Mouse (Mus musculus): ENCODE data around the gene Slc5a5. TPM values are rescaled to one million over a fixed set of nuclear protein-coding genes. Genes with fewer than 3 reads are reported as not detected.
A peak's percentile ranks its signal among the peaks of the same experiment; 100 is the strongest.
"Not testable (repeated sequence)": the region's sequence is repeated elsewhere in the genome, so short reads cannot be mapped to it uniquely, and the experiment has no call there.

Slc5a5 gene
- total RNA-seq, 2 experiments from 2014 or later = 6.9 to 10.5 TPM

DNA sequence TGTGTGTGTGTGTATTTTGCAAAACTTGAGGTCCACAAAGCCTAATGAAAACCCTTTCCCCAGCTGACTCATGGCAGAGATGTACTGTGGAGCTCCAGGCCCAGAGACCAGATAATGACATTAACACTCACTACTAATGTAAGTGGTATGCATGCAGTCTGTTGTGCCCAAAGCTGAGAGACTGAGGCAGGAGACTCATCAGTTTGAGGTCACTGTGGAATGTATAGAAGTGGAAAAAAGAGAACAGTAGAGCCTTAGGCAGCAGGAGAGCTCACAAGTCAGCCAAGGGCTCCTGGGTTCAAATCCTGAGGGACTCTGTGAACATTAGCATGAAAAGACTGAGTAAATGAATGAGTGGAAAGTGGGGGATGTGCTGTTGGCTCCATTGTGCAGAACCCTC is 11.0 kb upstream of the Slc5a5 start:
- no peak for DNase-seq (ENCODE audit: extremely low spot score in 1 of 2, low spot score in 1 of 2)

DNA sequence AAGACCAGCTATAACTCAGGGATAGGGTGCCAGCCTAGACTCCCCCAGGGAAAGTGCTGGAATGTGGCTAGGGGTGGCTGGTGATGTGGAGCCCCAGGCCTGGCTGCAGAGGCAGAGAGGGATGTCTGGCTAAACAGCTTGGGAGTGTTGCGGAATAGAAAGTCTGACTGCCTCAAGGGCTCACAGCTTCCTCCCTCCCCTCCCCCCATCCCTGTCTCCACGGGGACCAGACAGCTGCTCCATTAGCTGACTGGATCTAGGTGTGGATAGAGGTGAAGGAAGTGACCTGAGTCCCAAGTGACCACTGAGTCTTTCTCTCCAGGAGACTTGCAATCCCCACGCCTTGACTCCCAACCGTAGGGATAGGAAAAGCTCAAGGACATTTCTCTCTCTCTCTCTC is 10.6 kb upstream of the Slc5a5 start:
- no peak for DNase-seq (ENCODE audit: extremely low spot score in 1 of 2, low spot score in 1 of 2)

DNA sequence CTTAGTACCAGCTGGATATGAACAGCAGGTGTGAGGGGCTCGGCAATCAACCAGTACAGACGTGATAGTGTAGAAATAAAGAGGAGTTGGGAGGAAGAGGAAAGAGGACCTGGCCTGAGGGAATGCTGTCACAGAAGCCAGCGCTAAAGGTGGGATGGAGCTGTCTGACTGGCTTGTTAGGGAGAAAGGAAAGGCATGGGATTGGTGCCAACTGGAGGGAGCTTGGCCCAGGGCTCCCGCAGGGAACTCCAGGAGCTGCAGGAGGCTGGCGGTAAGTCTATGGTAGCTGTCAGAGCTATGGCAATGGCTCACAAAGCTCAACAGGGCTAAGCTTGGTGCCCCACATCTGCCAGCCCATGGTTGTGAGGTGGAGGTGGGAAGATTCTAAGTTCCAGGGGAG is 9.7 kb upstream of the Slc5a5 start:
- DNase-seq (ENCODE audit: extremely low spot score in 1 of 2, low spot score in 1 of 2) = no peak

DNA sequence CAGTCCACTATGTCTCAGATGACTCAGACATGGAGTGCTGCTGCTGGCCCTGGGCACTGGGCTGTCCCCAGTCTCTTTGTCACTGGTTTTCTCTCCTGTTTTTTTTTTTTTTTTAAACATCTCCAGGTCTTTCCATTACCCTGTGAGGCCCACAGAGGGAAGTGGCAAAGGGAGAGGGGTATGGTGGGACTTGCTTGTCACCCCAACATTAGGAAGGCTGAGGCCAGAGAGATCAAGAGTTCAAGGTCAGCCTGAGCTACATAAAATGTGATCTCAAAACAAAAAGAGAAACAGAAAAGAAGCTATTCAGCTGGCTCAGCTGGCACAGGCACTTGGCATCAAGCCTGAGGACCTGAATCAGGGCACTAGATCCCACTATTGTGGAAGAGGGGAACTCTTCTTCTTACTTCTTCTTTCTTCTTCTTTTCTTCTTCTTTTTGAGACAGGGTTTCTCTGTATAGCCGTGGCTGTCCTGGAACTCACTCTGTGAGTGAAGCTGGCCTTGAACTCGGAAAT is 8.4 kb upstream of the Slc5a5 start:
- DNase-seq (ENCODE audit: extremely low spot score in 1 of 2, low spot score in 1 of 2) = no peak

DNA sequence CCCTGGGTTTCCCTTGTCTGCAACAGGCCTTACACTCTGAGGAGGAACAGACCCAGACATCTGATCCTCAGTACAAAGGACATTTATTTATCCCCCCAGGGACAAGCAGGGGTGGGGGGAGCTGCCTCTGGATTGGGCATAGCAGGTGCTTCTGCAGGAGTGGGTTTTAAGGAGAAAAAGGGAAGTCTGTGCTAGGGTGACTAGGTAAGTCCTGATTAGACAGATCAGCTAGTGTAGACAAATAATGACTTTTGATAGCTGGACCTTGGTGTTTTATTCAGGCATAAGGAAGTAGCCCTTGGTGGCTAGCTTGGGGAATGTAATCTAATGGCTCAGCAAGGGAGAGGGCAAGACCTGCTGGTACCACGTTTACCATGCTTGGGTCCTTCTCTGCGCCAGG is 6.7 kb upstream of the Slc5a5 start:
- no peak for DNase-seq (ENCODE audit: extremely low spot score in 1 of 2, low spot score in 1 of 2)

DNA sequence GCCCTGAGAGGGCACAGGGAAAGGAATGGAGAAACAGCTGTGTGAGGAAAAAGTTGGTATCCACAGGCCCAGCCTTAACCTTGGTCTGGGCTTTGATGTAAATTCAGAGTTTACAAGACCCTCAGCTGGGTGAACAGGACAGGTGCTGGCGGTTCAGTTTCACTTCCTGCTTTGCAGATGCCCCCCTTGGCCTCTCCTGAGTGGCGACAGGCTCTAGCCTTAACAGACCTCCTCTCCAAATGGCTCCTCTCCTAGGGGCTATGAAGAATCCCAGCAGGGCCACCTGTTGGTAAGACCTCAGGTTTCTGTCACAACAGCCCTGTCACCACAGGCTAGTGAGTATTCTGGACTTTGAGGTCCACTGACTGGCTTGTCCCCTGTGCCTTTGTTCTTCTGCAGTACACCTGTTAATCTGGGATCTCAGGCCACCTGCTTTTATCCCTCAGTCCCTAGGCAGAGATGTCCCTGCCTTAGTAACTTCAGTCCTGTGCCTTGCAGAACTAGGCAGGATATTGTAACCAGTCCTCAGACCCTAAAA is 6.2 kb upstream of the Slc5a5 start:
- DNase-seq (ENCODE audit: extremely low spot score in 1 of 2, low spot score in 1 of 2) = no peak

DNA sequence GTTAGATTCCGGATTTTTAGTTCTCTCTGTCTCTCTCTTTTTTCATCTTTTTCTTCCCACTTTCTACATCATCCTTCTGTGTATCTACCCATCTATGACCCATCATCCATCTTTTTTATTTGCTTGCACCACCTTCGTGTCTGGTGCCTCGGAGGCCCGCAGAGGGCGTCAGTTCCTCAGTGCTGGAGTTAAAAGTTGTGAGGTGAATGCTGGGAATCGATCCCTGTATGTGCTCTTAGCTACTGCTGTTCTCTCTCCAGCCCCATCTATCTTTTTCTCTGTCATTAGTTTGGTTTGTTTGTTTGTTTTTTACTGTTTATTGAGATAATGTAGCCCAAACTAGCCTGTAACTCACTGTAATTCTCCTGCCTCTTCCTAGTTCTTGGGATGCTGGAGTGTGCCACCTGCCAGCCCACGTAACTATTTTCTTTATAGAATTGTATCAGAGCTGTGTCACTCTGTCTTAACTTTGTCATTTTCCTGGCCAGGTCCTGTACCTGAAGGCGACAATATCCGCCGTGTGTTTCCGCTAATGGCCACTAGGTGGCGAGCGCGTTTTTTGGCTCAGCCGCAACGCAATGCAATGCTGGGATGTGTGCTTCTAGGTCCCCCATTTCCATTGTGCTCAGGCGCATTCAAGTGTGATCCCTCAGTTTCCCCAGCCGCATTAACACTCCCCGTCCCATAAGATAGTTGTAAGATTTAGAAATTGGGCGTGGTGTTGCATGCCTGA is 5.3 kb upstream of the Slc5a5 start:
- peak; percentile 80 to 92 for DNase-seq (ENCODE audit: extremely low spot score in 1 of 2, low spot score in 1 of 2)

DNA sequence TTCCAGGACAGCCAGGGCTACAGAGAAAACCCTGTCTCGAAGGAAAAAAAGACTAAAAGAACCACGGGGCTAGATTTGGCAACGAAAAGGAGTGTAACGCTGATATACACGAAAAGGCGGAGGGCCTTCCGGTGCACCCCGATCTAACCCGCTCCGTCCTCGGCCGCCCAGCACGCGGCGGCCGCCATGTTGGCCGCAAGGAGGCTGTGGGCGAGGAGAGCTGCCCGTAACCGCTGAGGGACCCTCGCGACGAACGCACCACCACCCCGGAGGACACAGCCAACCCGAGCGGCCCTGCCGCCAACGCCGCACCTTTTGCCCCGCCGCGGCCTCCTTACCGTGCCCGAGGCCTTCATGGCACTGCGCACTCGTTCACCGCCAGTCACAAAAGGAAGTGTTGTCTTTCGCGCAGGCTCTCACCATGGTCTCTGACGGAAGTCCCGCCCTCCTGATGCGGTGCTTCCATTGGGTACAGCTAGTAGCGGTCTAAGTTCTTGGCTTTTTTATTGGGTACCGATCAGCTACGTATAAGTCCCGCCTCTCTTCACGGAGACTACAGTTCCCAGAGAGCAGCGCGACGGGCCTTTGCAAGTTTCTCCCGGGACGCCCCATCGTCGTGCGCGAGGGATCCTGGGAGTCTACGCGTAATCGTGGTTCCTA is 4.6 kb upstream of the Slc5a5 start, which contains the start of gene Rpl18a:
Gene Rpl18a, minus strand, starts transcription at position 392 of the 660 bp plus-strand sequence.
- peak; percentile 78 to 81 for DNase-seq (ENCODE audit: extremely low spot score in 1 of 2, low spot score in 1 of 2)

DNA sequence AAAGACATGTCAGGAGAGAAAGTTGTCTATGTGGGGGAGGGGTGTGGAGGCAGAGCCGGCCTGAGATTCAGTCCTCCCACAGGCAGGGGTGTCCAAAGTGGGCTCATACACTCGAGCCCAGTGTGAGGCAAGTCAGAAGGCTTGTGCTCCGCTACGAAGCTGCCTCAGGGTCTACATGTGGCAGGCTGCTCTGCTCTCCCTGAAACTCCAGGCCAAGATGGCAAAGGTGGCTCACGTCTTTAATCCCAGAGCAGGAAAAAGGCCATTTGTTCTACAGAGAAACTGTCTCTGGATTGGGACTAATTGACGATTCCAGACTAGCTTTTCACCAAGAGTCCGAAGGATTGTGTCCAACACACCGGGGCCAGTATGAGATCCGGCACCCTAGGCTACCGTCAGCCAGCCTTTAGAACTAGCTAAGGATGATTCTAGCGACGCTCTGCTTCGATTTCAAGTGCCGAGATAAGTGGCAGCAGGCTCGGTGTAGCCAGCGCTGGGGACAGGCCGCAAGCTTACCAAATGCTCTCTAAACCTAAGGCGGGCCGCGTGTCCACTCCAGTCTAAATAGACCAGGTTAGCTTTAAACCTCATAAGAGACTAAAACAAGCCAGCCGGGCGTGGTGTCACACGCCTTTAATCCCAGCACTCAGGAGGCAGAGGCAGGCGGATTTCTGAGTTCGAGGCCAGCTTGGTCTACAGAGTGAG is 3.9 kb upstream of the Slc5a5 start:
- no peak for DNase-seq (ENCODE audit: extremely low spot score in 1 of 2, low spot score in 1 of 2)

DNA sequence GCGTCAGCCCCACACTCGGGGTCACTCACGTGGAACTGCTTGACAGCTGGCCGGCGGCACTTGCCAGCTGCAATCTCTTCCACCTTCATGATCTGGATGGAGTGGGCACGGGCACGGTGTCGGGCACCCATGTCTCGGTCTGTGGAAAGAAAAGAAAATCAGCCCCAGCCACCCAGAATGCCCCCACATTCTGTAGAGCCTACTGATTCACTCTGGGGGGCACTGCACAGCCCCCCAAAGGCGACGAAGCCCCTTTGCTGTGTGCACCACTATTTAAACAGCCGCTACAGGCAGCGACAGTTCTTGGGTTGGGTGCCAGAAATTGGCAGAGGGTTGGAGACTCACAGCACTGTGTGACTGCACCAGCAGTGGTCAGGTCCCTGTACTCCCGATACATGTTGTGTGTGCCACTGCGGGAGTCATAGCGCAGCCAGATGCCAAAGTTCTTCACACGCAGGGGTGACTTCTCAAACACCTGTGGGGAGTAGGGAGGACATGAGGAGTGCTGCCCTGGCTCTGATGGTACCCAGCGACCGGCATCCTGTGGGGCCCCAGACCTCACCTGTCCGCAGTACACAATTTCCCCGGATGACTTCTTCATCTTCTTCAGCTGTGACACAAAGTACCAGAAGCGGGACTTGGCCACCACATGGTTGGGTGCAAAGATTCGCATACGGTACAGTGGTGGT is 3.2 kb upstream of the Slc5a5 start:
- DNase-seq (ENCODE audit: extremely low spot score in 1 of 2, low spot score in 1 of 2) = not testable (repeated sequence)

DNA sequence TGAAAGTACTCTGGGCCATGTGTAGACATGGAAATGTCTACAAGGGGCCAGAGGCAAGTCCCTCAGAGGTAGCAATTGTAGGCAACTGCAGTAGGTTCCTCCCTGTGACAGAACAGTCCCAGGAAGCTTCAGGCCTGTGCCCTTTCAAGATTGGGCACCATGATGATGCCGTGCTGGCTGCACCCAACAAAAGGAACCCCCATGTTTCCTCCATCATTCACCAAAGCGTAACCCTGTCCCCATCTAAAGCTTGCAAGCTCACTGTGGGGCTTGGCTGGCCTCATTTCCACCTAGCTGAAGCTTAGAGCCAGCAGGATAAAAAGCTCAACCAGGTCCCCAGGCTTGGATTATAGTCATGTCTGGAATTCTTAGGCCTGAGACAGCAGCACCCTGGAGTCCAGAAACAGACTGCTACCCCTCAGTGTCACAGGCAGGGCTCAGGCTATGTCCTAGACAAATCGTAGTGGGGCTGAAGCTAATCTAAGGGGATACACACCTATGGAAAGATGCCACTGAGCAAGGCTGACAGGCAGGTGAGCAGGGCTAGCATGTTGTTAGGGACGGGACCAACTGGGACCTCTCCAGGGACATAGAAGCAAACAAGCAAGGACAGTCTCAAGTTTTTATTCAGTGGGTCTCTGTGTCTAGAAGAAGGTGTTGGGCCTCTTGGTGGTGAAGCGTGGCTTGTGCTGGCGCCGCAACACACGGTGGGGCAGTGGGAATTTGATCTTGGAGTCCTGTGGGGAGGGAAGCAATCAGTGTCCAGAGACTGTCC is 2.4 kb upstream of the Slc5a5 start:
- no peak for DNase-seq (ENCODE audit: extremely low spot score in 1 of 2, low spot score in 1 of 2)

DNA sequence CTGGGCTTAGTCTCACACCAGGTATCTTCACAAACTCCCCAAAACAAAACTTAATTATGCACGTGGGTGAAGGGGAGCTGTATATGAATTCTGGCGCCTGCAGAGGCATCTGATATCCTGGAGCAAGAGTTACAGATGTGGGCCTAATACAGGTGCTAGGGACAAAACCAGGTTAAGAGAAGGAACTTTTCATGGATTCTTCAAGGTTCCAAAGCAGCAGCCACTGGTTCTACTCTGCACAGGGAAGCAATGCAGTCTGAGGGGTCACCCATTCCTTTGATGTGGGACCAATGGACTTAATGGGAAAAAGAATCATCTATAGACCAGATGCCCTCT is 1.8 kb upstream of the Slc5a5 start:
- DNase-seq (ENCODE audit: extremely low spot score in 1 of 2, low spot score in 1 of 2) = no peak

DNA sequence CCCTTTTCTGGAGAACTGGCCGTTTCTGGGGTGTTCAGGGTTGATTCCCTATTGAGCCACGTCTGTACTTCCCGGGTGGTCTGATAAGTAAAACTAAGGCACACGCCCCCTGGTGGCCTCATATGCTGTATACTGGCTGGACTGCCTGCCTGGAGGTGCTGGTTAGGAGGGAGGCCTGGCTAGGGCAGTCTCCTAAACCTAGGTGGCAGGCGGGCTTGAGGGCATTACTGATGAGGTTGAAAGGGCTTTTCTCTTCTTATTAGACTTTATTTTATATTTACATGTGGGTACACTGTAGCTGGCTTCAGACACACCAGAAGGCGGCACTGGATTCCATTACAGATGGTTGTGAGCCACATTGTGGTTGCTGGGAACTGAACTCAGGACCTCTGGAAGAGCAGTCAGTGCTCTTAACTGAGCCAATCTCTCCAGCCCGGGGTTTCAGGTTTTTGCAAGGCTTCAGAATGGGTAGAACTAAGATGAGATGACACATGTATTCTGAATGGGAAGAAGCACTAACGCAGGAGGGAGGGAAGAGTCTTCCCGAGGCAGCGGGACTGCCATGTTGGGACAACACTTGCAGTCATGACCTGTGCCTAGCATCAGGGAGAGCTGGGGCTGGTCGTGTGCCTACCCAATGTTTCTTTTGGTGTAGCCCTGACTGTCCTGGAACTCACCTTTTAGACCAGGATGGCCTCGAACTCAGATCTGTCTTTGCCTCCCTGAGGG is 1.3 kb upstream of the Slc5a5 start:
- peak in 1 of 2 experiments; percentile 74 for DNase-seq (ENCODE audit: extremely low spot score in 1 of 2, low spot score in 1 of 2)

DNA sequence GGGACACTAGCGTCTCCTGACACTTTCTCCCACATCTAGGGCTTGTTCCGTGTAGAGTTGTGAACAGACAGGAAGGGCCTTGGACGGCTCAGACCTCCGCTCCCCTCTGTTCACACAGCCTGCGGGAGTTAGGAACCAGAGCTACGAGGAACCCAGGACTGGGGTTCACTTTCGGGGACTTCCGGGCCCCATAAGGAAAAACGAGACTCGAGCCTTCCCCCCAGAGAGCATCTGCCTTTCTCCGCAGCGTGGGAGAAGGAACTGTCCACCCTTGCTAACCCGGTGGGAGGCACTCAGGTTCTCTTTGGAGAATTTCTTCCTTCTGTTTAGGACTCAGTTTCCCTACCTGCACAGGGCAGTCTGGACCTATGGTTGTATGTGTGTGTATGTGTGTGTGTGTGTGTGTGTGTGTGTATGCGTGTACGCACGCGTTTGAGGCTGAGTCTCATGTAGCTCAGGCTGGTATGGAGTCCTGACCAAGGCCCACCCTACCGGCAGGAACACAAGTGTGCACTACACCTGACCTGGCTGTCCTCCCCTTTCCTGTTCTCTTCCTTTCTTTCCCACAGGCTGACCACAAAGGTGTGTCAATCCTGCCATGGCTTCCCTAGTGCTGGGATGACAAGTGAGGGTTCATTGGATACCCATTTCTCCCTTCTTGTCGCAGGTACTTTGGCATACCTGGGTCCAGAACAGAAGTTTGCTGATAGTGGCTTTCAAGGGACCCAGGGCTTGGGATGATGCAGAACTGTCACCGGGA is 519 bp upstream of the Slc5a5 start:
- DNase-seq (ENCODE audit: extremely low spot score in 1 of 2, low spot score in 1 of 2) = no peak

DNA sequence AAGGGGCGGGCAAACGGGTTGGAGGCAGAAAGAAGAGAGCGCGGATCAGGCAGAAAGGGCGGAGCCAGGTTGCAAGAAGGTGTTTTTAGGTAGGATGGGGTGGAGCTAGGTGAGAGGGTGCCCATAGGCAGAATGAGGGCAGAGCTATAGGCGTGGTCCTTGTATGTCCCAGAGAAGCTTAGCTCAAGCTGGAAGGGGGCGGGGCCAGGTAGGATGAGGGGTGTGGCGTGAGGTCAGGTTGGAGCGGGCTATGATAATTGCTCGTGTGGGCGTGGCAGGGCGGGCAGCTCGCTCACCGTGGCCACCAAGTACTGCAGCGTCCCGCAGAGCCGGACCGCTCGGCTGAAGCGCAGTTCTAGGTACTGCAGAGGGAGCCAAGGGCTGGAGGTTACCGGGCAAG is 1.2 kb downstream of the Slc5a5 start:
- DNase-seq (ENCODE audit: extremely low spot score in 1 of 2, low spot score in 1 of 2) = no peak

DNA sequence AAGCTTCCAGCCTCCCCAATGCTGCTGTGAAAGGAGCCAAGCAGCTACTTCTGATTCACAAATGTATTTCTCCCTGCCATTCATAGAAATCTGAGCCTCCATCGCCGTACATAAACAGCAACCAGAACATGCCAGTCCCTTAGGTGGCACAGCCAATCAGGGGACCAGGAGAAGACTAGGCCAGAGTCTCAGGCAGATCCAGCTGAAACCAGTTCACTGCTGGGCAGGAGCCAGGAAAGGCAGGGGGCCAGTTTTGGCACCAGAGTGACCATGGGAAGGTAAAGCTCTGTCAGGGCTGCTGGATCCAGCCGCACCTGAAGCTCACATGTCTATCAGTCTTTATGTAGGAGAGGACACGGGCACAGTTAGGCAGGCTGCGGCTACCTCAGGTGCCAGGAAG is 1.9 kb downstream of the Slc5a5 start:
- no peak for DNase-seq (ENCODE audit: extremely low spot score in 1 of 2, low spot score in 1 of 2)

DNA sequence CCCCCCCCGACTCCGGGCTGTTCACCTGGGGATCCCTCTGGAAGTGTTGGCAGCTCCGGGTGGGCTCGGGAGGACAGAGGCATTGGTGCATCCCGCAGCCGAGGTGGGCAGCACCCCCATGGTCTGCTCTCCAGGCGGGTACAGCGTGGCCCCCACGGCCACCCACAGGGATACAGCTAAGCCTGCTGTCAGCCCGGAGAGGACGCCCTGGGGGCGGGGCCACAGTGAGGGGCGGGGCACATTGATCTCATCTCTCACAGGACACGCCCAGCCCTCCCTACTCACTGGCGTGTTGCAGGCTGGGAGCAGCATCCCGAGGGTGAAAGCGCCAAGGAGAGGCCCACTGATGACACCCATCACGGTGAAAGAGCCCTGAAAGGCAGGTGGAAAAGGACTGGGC is 4.9 kb downstream of the Slc5a5 start:
- DNase-seq (ENCODE audit: extremely low spot score in 1 of 2, low spot score in 1 of 2) = no peak

DNA sequence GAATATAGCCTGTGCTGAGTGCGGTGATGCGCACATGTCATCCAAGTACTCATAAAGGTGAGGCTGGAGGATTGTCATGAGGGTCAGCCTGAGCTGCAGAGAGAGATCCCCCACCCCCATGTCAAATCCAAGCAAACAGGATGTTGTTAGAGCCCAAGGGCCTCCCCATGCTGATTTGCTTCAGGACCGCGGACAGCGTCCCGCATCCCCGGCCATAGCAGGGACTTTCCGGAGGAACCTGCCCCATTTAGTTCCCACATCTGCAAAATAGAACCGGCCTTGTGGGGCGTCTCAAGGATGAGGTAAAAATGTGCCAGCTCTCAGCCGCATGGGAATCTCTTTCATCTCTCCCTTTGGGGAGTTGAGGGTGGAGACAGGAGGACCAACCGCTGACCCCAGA is 6.9 kb downstream of the Slc5a5 start:
- DNase-seq (ENCODE audit: extremely low spot score in 1 of 2, low spot score in 1 of 2) = no peak

Data from layer of hippocampus, postnatal 25 days (tissue).